Mouse (Mus musculus) kidney, postnatal 25 days (tissue): ENCODE measurements at regions not wholly inside any gene's neighbourhood (a gene's known extent, or its start where the extent isn't known, plus 50 kb on each side); places are given as distances from the start of the nearest gene placed in this dataset.
A peak's percentile ranks its signal among the peaks of the same experiment; 100 is the strongest.
"Not testable (repeated sequence)": the region's sequence is repeated elsewhere in the genome, so short reads cannot be mapped to it uniquely, and the experiment has no call there.

ENCODE experiments used
- DNase-seq, 2 experiments: peaks; one replicate each; pipeline ENCODE4 v3.0.0; 2021; ENCODE audit warnings: mixed read lengths in 2 of 2

DNA sequence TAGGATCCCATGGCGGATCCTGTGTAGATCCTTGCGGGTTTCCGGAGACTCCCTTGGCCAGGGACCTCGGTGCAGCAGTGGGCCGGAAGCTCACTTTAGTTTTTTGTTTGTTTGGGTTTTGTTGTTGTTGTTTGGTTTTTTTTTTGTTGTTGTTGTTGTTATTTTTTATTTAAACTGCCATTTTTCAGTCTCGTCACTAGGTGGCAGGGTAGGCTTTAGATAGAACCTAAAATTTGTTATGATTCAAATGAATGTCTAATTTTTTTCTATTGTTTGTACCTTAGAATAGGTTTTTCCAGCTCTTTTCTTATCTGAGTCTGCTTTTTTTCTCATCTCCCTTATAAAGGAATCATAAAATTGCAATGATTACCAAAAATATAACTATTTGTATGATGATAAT is 834.4 kb upstream of the Tacstd2 start:
- DNase-seq: no peak

DNA sequence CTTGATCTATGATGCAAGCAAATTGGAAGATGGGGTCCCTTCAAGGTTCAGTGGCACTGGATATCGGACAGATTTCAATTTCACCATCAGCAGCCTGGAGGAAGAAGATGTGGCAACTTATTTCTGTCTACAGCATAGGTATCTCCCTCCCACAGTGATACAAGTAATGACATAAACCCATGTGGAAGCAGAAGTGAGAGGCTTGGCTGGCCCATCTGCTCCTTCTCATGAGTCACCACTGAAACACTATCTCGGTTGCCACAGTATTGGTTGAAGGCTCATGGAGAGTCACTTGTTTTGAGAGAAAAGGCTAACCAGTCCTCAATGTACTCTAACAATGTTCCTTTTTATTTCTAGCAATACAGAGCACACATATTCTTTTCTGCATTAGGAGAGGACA is 804.2 kb upstream of the Tacstd2 start:
- no peak for DNase-seq

DNA sequence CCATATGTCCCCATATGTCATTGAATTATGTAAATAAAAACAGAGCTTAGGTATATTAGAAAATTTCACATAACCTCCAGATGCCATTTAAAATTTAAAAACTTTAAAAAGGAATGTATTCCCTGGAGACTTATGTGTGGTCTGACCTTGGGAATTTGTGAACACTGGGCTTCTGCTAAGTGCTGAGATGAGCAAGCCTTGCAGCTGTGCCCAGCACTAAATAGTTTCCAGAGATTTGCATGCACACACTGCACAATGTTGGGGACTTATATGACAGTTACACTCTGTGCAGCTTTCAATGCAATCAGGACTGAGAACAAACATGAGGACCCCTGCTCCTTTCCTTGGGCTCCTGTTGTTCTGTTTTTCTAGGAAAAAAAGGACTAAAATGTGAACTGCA is 803.6 kb upstream of the Tacstd2 start:
- not testable (repeated sequence) for DNase-seq

DNA sequence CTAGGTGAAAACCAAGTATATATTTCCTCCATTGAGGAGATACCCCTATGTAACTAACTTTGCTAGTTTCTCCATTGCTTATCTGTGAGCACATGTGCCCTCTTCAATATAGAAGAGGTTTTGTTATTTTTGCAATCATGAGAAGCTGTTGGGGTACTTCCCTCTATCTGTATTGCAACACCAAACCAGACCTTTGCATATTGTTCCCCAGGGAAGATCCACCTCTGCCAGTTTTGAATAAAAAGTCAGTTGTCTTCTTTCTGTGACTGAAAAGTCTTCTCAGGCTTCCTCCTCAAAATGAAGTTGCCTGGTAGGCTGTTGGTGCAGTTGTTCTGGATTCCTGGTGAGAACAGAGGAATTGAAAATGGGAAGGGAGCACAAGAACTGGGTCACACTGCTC is 775.8 kb upstream of the Tacstd2 start:
- DNase-seq: no peak

DNA sequence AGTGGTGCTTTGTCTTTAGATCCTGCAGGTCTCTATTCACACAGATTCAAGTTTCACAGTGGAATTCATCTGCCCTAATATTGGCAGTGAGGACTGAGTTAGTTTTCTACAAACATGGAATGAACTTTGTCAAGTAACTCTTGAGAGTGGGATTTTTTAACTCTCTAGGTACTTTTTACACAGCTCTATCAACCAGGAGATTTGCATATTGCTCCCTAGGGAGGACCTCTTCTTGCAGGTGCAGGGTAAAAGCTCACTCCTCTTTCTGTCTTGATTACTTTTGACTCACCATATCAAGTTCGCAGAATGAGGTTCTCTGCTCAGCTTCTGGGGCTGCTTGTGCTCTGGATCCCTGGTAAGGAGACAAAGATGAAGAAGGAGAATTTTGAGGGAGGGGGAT is 766.5 kb upstream of the Tacstd2 start:
- no peak for DNase-seq

DNA sequence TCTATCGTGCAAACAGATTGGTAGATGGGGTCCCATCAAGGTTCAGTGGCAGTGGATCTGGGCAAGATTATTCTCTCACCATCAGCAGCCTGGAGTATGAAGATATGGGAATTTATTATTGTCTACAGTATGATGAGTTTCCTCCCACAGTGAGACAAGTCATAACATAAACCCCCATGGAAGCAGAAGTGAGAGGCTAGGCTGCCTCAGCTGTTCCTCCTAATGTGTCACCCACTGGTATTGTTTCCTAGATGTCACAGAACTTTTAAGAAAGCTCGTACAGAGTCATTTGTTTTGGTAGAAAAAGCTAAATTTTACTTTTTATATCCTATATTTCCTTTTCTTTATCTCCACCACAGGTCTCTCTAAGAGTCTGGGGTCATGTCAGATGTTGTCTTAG is 721.1 kb upstream of the Tacstd2 start:
- DNase-seq: no peak

DNA sequence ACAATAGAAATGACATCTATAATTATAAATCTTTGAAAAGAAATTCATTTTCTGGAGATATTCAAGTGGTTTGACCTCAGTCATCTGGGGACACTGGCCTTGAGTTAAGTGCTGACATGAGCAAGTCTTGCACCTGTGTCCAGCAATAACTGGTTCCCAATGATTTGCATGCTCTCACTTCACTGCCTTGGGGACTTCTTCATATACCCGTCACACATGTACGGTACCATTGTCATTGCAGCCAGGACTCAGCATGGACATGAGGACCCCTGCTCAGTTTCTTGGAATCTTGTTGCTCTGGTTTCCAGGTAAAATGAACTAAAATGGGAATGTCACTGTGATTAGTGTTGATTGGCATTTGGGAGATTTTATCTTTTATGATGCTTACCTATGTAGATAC is 720.6 kb upstream of the Tacstd2 start:
- DNase-seq: no peak

DNA sequence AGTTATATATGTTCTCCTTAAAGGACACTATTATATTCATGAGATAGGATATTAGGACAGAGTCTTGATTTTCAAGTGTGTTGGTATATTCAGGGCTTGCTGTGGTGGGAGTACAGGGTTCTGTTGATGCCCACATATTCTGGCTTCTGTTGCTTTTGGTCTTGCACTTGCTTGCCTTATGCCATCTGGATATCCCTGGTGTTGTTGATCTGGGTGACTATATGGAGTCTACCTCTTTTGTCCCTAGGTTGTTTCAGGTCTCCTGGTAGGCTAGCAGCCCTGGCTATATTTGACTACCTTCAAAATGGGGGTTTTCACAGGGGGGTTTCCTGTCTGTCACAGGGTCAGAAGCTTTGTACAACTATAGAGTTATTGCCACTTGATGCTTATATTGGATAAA is 717.1 kb upstream of the Tacstd2 start:
- DNase-seq: no peak

DNA sequence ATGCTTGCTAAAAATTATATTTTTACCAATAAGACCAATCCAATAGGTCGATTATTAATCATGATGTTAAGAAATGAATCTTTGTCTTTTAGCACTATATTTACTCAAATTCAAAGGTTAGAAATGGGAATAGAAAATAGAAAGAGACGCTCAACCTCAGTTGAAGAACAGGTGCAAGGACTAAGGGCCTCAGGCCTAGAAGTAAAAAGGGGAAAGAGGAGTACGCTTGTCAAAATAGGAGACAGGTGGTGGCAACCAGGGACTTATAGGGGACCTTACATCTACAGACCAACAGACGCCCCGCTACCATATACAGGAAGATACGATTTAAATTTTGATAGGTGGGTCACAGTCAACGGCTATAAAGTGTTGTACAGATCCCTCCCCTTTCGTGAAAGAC is 715.7 kb upstream of the Tacstd2 start:
- not testable (repeated sequence) for DNase-seq

DNA sequence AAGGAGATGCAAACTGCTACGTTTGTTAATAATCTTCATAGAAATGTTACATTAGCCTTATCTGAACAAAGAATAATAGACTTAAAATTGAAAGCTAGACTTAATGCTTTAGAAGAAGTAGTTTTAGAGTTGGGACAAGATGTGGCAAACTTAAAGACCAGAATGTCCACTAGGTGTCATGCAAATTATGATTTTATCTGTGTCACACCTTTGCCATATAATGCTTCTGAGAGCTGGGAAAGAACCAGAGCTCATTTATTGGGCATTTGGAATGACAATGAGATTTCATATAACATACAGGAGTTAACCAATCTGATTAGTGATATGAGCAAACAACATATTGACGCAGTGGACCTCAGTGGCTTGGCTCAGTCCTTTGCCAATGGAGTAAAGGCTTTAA is 714.8 kb upstream of the Tacstd2 start:
- not testable (repeated sequence) for DNase-seq

DNA sequence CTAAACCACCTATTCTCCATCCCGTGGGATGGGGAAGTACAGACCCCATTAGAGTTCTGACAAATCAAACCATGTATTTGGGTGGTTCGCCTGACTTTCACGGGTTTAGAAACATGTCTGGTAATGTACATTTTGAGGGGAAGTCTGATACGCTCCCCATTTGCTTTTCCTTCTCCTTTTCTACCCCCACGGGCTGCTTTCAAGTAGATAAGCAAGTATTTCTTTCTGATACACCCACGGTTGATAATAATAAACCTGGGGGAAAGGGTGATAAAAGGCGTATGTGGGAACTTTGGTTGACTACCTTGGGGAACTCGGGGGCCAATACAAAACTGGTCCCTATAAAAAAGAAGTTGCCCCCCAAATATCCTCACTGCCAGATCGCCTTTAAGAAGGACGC is 713.7 kb upstream of the Tacstd2 start:
- DNase-seq: not testable (repeated sequence)

DNA sequence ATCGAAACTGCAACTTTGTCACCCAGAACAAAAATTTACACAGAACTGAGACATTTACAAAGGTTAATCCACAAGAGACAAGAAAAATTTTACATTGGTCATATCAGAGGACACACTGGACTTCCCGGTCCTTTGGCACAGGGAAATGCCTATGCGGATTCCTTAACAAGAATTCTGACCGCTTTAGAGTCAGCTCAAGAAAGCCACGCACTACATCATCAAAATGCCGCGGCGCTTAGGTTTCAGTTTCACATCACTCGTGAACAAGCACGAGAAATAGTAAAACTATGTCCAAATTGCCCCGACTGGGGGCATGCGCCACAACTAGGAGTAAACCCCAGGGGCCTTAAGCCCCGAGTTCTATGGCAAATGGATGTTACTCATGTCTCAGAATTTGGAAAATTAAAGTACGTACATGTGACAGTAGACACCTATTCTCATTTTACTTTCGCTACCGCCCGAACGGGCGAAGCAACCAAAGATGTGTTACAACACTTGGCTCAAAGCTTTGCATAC is 712.5 kb upstream of the Tacstd2 start:
- not testable (repeated sequence) for DNase-seq

DNA sequence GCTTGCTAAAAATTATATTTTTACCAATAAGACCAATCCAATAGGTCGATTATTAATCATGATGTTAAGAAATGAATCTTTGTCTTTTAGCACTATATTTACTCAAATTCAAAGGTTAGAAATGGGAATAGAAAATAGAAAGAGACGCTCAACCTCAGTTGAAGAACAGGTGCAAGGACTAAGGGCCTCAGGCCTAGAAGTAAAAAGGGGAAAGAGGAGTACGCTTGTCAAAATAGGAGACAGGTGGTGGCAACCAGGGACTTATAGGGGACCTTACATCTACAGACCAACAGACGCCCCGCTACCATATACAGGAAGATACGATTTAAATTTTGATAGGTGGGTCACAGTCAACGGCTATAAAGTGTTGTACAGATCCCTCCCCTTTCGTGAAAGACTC is 707.2 kb upstream of the Tacstd2 start:
- DNase-seq: not testable (repeated sequence)

DNA sequence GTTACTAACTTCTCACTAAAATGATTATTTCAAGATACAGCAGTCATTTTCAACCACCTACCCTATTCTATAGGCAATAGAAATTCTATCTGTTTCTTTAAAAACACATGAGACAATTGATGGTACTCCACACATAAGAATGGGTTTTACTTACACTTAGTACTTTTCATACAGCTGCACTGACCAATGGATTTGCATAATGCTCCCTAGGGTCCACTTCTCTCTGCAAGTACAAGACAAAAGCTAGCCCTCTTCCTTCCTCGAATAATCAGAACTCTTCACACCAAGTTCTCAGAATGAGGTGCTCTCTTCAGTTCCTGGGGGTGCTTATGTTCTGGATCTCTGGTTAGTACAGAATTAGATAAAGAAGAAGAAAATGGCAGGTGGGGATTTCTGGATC is 684.1 kb upstream of the Tacstd2 start:
- no peak for DNase-seq

DNA sequence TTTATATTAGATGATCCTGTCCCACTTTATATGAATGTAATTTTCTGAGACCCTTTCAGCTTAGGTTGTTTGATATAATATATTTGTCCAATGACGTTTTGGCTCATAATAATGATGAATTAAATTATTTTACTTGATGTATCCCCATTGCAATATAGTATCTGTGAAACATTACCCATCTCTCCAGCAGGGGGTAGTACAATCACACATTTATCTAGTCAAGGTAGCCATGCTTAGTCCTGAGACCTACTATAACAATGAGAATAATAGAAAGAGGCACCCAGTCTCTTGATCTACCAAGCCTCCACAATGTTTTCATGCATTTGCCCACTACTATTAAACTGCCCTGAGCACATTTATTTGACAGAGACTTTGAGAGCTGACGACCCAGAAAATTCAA is 665.9 kb upstream of the Tacstd2 start:
- peak in 1 of 2 experiments; percentile 10 for DNase-seq

DNA sequence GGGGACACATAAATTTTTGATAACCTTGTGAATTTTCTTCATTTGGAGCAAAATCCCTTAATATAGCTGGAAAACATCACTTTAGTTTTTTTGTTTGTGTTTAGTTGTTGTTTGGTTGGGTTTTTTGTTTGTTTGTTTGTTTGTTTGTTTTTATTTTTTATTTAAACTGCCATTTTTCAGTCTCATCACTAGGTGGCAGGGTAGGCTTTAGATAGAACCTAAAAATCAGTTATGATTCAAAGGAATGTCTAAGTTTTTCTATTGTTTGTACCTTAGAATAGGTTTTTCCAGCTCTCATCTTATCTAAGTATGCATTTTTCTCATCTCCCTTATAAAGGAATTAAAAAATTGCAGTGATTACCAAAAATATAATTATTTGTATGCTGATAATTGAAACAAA is 662.4 kb upstream of the Tacstd2 start:
- no peak for DNase-seq

DNA sequence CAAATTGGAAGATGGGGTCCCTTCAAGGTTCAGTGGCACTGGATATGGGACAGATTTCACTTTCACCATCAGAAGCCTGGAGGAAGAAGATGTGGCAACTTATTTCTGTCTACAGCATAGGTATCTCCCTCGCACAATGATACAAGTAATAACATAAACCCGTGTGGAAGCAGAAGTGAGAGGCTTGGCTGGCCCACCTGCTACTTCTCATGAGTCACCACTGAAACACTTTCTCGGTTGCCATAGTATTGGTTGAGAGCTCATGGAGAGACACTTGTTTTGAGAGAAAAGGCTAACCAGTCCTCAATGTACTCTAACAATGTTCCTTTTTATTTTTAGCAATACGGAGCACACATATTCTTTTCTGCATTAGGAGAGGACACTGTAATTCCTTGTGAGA is 629.2 kb upstream of the Tacstd2 start:
- no peak for DNase-seq

DNA sequence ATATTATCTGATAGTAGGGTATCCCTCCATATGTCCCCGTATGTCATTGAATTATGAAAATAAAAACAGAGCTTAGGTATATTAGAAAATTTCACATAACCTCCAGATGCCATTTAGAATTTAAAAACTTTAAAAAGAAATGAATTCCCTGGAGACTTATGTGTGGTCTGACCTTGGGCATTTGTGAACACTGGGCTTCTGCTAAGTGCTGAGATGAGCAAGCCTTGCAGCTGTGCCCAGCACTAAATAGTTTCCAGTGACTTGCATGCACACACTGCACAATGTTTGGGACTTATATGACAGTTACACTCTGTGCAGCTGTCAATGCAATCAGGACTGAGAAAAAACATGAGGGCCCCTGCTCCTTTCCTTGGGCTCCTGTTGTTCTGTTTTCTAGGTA is 628.5 kb upstream of the Tacstd2 start:
- not testable (repeated sequence) for DNase-seq

DNA sequence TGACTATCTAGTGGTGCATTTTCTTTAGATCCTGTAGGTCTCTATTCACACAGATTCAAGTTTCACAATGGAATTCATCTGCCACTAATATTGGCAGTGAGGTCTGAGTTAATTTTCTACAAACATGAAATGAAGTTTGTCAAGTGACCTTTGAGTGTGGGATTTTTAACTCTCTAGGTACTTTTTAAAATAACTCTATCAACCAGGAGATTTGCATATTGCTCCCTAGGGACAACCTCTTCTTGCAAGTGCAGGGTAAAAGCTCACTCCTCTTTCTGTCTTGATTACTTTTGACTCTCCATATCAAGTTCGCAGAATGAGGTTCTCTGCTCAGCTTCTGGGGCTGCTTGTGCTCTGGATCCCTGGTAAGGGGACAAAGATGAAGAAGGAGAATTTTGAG is 616.0 kb upstream of the Tacstd2 start:
- no peak for DNase-seq

DNA sequence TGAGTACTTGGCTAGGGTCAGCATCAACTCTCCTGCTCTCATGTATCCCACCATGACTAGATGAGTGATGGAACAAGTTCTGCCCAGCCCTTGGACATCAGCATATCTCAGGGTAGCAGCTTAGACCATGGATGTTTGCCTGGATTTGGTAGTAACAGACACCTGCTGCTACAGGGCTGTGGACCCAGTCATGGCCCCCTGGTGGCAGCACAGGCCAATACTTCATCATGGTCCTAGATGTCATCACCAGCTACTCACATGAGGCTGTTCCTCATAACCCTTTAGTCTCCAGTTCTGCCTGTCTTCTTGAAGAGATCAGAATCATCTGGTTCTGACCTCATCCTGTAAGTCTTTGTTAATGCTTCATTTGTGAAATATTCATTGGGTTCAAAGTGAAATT is 566.9 kb upstream of the Tacstd2 start:
- DNase-seq: no peak
